Mouse (Mus musculus): ENCODE measurements around the gene Gm20388.
"Not testable (repeated sequence)": the region's sequence is repeated elsewhere in the genome, so short reads cannot be mapped to it uniquely, and the experiment has no call there.

The Gm20388 gene

DNA sequence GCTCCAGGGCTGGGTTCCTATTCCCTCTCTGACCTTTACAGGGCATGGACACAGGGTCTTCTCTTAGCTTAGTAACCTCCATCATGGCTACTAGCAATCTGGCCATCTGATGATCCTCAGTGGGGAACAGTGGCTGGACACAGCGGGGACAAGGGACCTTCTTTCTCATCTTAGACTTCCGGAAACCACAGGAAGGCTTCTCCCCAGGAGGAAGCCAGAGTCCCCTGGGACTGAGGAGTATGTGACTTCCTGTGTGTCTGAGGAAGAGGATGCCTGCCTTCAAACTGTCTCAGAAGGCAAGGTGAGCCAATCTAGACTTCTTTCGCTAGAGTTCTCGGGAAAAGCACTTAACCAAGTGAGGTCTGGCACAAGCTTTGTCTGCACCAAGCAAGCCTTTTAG lies 789.4 kb downstream of the Gm20388 start:
- no peak for DNase-seq (ENCODE audit: low spot score in 2 of 2)

DNA sequence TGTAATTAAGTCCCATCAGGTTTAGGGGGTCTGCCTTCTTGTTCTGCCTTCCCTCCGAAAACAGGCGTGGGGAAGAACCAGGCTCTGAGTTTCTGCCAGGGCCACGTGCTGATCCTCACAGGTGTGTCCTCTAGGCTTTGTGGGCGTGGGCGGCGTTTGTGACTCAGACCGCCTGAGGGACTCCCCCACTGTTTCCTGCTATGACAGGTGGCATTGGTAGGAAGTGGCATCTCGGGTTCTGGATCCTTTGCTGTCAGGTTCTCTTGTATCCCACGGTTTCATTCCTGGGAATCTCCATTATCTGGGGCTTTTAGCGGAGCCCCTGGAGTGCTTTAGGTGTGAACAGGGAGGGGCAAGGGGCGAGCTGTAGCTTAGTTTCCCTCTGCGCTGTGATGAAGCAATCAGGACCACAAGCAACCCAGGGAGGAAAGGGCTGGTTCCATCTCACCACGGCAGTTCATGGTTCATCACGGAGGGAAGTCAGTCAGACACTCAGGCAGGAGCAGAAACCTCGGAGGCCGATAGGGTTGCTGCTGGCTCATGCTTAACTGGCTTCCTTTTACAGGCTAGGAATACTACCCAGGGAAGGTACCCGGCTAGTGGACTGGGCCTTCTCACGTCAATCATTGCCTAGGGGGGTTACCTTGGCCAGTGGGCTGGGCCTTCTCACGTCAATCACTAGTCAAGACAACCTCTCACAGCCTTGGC lies 791.3 kb downstream of the Gm20388 start:
- peak in 1 of 2 experiments; percentile 55 for DNase-seq (ENCODE audit: low spot score in 2 of 2)

DNA sequence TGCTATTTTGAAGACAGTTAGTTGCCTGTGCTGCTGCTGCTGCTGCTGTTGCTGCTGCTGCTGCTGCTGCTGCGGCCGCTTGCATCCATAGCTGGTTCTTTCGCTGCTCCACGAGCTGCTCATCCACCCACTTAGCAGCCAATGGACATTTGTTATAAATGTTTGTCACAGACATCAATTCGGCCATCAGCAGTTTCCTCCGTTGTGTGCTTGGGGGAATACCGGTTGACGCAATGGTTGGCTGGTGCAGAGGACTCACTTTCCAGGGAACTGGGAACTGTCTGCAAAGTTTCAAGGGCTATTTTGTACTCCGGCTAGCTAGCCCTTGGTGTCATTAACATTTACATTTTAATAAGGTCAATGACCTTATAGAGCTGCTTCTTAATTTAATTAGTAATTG lies 793.6 kb downstream of the Gm20388 start:
- DNase-seq (ENCODE audit: low spot score in 2 of 2): no peak

DNA sequence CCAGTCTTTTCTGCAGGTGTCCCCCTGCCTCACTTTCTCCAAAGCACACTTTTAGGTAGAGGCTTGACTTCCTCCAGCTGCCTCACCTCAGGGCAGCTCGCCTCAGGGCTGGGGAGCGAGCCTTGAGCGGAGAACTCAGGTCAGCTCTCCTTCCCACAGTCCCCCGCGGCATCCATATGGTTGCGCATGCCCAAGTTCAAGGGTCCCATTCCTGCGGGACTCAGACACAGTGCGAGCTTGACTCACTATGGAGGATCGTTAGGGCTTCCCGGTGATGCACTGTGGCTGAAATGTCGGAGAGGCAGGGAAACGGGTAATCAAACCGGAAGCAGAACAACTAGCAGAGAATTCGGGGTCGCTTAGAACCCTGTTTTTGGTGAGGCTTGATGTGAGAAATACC lies 794.5 kb downstream of the Gm20388 start:
- no peak for DNase-seq (ENCODE audit: low spot score in 2 of 2)

DNA sequence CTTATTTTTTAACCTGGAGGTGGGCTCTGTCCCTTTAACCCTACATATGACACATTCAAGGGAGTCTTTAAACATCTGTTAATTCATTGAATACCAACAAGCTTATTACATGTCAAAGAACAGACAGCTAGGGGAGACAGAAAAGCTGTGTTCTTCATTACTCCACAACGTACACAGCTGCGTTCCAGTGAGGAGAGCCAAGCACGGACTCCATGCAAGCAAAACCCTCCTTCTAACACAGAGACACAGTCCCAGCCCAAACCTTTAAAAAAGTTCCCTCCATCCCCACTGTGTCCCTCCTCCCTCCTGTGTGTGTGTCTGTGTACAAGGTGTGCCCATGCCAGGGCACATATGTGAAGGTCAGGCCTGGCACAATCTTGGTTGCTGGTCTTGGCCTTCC lies 795.6 kb downstream of the Gm20388 start:
- no peak for DNase-seq (ENCODE audit: low spot score in 2 of 2)

DNA sequence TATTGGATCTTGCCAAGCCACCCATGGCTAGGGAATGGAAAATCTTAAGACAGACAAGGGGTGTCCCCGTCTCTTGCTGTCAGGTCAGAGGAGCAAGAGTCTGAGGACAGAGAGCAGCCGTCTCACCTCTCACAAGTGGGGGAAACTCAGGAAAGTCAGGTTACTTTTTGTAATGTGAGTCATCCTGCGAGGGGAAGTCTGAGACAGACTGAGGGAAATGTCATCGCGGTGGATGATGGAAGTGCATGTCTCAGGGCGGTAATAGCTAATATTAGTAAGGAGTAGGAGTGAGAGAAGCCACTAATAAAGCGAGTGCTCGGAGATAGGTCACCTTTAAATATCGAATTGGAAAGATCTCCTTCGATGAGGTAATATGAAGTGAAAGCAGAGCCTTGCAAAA lies 798.5 kb downstream of the Gm20388 start:
- no peak for DNase-seq (ENCODE audit: low spot score in 2 of 2)

DNA sequence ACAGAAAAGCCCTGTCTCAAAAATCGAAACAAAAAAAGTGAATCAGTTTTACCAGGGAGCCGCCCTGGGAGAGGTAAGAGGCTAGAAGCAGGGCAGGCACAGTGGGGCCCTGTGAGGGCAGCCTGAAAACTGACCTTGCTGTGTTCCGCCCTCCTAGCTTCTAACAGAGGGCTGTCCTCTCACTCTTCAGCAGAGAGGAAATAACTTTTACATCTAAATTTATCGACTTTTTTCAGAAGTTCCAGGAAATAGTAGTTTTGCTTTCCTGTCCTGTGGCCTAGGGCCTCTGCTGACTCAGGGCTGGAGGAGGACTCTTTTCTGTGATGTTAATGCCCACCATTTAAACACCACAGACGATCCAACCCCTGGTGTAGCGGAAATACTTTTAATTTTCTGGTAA lies 804.6 kb downstream of the Gm20388 start:
- no peak for DNase-seq (ENCODE audit: low spot score in 2 of 2)

DNA sequence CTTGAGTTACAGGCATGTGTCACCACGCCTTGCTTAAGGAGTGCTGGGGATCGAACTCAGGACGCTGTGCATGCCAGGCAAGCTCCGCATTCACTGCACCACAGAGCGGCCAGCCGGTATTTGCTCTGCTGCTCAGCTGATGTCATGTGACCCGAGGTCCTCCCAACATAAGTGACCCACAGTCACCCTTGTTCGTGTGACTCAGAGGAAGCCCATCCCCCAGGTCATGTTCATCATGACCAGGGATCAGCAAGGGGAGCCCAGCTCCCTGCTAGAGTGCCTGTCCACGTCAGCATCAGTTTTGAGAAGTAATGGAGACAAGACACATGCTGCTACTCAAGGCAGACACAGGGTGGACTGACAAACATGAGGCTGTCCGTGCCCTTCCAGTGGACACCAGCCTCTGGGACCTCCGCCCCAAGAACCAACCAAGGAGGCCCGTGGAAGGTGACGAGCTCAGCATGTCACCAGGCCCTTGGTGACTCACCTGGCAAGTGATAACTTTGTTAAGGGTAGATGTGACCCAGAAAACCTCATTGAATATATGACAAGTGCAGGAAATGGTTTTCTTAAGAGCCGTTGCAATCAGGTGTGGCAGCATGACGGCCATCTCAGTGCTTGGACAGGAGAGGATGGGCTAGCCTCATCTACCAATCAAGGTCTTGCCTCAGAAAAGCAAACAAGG lies 805.5 kb downstream of the Gm20388 start:
- no peak for DNase-seq (ENCODE audit: low spot score in 2 of 2)

DNA sequence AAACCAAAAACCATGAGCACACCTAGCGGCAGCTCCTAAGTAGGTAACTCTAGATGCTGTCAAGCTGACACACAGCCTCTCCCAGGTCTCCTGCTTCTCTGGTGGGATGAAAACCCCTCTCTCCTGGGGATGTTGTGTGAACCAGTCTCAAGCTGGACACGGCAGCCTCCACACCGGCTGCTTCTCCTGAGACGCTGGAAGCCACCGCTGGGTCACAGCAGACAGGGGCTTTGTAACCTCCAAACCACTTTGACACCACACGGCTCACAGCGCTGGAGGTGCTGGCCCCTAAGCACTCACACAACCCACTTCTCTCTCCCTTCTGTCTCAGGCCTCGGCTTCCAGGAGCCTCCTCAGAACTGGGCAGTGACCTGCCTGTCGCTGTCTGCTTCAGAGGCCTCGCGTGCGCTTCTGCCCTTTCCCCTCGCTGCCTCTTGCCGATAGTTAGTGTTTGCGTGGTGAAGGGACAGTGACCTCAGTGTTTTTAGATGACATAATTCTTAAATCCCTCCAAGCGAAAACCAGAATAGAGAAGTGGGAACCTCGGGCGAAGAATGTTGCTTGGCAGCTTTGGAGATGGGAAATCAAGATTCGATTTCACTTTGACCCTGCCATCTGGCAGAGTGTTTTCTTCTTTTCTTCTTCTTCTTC lies 809.1 kb downstream of the Gm20388 start:
- peak in 1 of 2 experiments; percentile 59 for DNase-seq (ENCODE audit: low spot score in 2 of 2)

DNA sequence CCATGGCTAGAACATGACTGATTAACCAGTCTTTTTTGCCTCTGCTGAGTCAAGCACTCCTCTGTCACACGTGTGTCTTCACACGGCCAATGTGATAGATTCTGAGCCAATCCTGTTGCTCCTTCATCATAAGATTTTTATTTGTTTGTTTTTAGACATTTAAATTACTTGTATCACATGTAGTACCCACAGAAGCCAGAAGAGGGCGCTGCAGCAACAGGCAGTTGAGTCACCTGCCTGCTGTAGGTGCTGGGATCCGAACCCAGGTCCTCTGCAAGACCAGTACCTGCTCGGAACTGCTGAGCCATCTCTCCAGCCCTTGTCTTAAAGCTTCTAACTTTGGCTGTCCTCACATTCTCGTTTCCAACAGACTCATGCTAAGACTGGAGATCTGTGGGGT lies 812.4 kb downstream of the Gm20388 start:
- DNase-seq (ENCODE audit: low spot score in 2 of 2): no peak

DNA sequence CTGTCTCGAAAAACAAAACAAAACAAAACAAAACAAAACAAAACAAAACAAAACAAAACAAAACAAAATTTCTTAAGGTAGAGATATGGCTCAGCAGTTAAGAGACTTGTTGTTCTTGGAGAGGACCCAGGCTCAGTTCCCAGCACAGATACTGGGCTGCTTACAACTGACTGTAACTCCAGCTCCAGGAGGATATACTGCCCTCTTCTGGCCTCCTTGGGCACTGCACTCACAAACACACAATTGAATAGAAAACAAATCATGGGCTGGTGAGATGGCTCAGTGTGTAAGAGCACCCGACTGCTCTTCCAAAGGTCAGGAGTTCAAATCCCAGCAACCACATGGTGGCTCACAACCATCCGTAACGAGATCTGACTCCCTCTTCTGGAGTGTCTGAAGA lies 813.5 kb downstream of the Gm20388 start:
- DNase-seq (ENCODE audit: low spot score in 2 of 2): not testable (repeated sequence)

DNA sequence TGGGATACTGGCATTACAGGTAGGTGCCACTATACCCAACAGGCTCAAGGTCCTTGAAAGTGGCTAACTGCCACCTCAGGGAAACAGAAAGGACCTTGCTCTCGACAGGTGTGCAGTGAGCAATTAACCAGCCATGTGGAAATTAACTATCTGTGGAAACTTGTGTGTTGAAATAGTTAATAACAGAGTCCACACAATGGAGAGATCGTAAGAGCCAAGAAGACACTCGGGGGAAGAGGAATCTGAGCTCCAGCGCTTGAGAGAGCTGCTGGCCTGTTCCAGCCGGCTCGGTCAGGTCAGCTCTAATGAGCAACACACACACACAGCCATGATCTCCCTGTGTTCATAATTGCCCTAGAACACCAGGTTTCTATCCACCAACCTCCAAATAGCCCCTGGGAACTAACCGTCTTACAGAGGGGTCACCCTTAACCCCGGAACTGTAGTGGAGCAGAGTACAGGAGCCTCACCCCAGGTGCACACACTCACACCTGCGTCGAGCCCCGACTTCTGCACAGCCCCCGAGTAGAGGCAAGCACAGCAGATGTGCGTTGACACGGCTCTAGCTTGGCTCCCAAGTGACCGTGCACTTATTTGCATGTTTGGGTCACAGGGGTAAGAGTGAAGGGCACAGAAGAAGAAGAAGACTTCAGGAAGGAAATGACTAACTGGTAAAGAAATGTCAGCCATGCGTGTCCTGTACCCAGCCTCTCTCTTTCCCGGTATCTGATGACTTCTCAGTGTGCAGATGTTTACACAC lies 814.4 kb downstream of the Gm20388 start:
- DNase-seq (ENCODE audit: low spot score in 2 of 2): peak in 1 of 2 experiments; percentile 59

DNA sequence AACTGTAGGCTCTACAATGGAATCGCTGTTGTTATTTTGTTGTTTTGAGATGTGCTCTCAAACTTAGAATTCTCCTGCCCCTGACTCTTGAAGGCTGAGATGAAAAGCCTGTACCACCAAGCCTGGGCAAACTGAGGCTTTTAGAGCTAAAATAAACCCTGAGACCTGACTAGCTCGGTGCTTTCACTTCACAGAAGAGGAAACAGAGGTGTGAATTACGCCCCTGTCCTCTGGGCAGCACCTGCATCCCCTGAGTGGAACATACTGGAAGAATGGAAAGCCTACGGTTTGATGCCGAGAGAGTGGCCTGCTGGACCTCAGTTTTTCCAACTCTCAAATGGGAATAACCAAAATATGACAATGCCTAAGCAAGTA lies 814.9 kb downstream of the Gm20388 start:
- DNase-seq (ENCODE audit: low spot score in 2 of 2): no peak

DNA sequence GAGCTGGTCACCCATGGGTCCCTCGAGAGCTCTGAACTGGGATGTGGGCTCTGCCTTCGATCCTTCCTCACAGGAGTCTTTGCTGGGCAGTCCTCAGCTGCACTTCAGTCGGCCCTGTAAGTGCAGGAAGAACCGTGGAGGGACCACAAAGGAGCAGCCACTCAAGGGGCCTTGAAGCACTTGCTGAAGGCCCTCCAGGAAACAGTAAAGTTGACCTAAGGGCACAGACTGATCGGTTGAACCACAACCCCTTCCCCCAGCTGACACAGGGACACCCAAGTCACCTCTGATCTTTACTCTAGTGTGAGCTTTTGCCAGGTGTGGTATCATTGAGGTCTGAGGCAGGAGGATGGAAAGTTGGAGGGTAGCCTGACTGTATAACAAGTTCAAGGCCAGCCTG lies 815.4 kb downstream of the Gm20388 start:
- no peak for DNase-seq (ENCODE audit: low spot score in 2 of 2)

DNA sequence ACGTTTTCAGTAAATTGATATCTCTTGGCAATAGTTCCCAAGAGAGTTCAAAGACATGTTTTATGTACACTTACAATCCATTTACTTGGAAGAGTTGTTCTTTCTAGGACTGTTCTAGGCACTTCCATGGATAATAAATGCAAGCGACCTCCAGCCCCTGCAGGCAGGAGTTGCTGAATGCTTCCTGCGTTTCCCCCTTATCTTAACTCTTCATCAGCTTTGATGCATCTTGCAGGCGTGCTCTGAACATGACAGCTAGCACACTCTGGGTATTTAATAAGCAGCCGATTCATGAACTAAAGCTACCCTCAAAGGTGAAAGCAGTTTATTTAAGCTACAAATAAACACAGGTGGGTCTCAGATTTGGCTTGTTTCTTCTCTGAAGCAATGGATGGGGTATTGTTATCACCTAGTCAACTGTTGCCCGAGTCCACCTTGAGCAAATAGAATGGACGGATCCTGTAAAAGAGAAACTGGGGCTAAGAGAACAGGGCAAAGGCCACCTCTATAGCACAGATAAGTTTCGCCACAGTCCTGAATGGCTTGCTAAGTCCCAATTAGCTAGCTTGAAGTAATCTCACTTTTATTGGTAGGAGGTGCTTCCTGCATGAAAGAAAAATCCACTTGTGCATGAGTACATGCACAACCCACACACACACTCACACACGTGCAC lies 818.0 kb downstream of the Gm20388 start:
- DNase-seq (ENCODE audit: low spot score in 2 of 2): no peak

DNA sequence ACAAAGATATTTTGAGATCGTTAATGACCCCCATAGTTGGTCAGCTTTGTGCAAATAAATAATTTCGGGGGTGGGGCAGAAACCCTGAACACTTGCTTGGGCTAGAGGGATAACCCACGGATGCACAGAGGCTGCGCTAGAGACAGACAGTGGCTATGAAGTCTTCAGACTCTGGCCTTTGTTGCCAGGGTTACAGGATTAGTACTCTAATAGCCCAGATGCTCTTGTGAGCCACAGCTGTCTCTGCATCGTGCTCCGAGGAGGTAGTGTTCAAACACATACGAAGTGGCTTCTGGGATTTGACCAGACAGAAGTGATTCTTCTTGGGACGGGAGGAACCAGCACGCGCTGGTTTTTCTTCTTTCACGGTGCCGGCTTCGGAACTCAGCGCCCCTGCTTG lies 820.9 kb downstream of the Gm20388 start:
- no peak for DNase-seq (ENCODE audit: low spot score in 2 of 2)

DNA sequence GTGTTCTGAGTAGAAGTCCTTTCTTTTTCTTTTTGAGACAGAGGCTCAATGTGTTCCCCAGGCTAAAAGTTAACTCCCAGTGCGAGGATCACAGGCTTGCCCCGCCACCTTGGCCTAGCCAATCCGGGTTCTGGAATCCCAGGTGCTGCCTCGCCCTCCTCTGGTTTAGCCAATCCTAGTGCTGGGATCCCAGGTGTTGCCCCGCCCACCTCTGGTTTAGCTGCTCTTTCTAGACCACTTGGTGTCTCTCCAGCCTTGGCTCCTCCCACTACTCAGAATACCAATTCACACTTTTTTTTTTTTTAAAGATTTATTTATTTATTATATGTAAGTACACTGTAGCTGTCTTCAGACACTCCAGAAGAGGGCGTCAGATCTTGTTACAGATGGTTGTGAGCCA lies 821.4 kb downstream of the Gm20388 start:
- DNase-seq (ENCODE audit: low spot score in 2 of 2): no peak

DNA sequence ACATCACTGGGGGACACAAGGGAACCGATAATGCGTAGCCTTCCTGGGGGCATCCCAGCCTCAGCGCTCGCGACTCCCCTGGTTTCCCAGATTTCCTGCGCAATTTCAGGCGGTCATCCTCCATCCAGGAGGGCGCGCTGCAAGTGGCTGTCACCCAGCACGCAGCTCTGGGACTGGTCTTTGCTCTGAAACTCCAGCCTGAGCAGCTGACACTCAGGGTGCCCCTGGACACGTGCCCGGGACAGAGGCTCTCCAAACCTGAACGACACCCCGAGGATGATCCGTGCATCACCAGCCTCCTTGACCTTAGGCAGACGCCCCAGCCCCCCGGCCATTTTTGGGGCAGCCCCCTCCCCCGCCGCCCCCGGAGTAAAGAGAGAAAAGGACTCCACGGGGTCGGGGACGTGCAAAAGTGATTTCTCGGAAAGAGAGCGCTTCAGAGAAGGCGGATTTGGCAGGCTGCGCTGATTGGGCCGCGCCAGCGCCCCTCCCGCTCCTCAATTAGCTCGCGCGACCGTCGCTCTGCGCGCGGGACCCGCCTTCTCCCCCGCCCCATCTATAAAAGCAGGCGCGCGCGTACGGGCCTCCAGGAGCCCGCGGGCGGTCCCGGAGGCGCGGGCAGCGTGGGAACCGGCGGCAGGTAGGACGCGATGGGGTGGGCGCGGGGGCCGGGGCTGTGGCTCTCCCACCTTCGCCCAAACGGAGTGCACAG lies 825.3 kb downstream of the Gm20388 start, which contains the start of gene Irf8:
Gene Irf8, plus strand, starts transcription at position 589 of the 712 bp plus-strand sequence.
- DNase-seq (ENCODE audit: low spot score in 2 of 2): peak; percentile 81 to 90

DNA sequence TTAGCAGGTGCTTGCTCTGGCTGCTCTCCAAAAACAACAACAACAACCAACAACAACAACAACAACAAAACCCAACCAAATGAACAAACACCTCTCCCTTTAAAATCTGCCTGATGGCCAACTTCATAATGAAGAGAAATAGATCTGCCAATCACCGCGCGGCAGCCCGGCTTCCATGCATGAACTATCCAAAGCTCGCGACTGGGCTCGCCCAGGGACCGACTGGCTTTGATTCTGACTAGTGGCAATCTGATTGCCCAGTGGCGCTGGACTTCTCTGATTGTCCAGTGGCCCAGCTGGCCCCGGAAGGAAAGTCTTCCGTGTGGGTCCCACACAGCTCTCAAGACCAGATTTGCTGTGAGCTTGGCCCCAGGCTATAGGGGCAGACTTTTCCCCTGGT lies 825.8 kb downstream of the Gm20388 start:
- DNase-seq (ENCODE audit: low spot score in 2 of 2): no peak

DNA sequence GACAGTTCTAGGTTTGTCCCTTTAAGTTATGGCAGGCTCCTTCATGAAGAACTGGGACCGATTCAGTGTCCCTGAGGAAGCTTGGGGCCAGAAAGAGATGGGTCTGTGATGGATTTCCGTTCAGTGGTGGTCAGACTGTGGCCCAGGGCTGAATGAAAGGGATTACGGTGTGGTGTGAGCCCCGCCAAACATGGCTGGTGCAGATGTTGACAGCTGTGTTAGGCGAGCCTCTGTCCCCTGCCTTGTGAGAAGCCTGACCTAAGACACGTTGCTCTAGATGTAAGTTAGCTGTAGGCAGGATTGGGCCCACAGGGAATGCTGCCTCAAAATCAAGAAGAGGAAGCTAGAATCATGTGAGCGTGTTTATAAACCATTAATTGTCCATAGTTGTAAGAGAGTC lies 826.5 kb downstream of the Gm20388 start:
- DNase-seq (ENCODE audit: low spot score in 2 of 2): no peak

DNA sequence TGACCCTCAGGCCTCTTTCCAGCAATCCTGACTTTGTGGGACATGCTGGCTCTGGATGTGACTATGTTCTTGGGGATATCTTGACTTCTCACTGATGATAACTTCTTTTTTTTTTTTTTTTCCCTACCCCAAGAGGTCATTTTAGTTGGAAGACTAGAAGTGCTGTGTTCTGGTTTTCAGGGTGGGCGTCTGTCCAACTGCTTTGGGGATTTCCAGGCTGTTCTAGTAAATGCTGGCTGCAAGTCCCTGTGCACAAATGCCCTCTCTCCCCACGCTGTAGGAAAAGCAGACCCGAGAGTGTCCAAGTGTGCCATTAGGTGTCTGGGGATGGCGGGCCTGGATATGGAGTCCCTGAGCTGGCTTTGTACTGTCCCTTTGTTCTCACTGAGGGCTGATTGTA lies 828.1 kb downstream of the Gm20388 start:
- DNase-seq (ENCODE audit: low spot score in 2 of 2): no peak
